Mouse (Mus musculus): Measurements from ENCODE around the gene Slc2a13.

DNA sequence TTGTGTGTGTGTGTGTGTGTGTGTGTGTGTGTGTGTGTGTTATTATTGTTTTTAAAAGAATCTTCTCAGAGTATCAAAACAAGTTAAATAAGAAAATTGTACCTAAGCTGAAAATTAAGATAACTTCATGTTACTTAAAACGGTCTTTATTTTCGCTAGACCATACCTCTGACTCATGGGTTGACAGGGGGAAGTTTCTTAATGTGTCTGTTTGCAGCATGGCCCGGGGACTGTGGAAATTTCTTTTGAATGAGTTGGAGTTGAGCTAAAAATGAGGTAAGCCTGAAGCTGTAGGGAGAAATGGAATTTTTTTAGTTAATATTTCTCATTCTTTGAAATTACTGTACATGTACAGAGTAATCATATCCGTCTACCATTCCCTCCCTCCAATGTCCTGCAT, 42.5 kb upstream of the Slc2a13 start:
- TF ChIP-seq CTCF (IDR thresholded peaks at IDR 0.05; ENCODE audit: low read depth) (no peak), EP300 (IDR thresholded peaks at IDR 0.05; ENCODE audit: low read depth) (no peak)
